Mouse (Mus musculus) stomach, postnatal 0 days (tissue): ENCODE measurements at regions not wholly inside any gene's neighbourhood (a gene's known extent, or its start where the extent isn't known, plus 50 kb on each side); places are given as distances from the start of the nearest gene placed in this dataset.

Source experiments
- CTCF ChIP-seq: IDR thresholded peaks from 2 replicates; pipeline ENCODE4 v1.5.1; 2016; ENCODE audit warnings: antibody characterized with exemption, low read depth, mild to moderate bottlenecking, moderate library complexity
- EP300 ChIP-seq: optimal IDR thresholded peaks from 2 replicates; pipeline ENCODE3; 2016; ENCODE audit warnings: antibody characterized with exemption

- TF ChIP-seq CTCF (no peak), EP300 (no peak)
These were observed 108.6 kb downstream of the Katnal1 start for GRCm38 (mm10) chr5:148820476-148820875.
